Mouse (Mus musculus): Measurements from ENCODE around the gene Sh3rf1.

Sh3rf1 gene

GRCm38 (mm10) chr8:61288006-61288566 lies 64.4 kb downstream of the Sh3rf1 start:
- DNase-seq: peak in 1 of 2 experiments; percentile 4

DNA sequence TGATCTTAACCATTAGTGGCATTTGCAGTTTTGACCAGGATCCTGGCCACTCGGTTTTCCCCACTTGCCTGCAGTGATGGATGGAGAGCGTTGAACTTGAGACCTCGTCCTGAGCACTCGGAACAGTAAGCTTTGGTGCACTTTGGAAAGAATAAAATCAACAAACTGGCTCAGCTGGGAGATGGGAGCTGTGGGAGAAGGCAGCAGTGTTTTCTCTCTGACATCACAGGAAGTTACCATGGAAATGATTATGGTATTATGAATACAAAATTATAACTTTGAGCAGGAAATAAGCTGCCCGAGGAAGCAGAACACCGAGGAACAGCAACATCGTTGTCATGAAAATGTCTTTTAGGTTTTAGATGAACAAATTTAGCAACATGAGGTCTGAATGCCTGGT lies 65.0 kb downstream of the Sh3rf1 start:
- DNase-seq: no peak

GRCm38 (mm10) chr8:61295040-61295439 lies 71.4 kb downstream of the Sh3rf1 start:
- DNase-seq: no peak

- no peak for DNase-seq
Observed at GRCm38 (mm10) chr8:61295441-61295840, 71.8 kb downstream of the Sh3rf1 start.

GRCm38 (mm10) chr8:61298828-61299227 lies 75.2 kb downstream of the Sh3rf1 start:
- DNase-seq: no peak

DNA sequence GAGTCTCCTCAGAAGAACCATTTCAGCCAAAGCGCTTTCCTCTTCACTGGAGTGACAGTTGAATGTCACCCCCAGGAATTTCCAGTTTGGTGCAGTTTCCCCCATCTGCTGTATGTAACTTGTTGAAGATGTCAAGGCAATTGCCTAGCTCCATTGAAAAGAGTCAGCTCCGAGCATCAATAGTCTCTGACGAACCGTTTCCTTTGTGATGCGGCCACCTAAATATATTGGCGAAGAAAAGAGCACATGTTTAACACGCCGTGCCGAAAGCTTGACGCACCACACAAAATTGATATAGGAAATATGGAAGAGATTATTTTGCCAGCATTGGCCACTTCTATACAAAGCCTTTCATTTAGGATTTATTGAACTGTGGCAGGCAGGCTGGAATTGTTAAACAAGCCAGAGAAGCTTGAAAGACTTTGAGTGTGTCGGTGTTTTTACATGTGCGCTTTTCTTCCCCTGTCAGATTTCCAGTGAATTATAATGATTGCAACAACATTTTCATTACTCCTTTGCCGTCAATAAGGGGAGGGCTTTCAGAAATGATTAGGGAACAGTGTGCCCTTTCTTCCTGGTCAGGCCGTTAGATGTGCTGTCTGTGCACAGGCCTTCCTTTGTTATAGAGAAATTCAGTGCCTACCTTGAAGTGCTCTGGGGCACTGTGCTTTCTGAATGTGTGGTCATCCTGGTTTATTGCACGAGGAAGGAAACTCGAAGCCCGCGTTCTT lies 77.8 kb downstream of the Sh3rf1 start:
- no peak for DNase-seq

- DNase-seq: no peak
Observed at GRCm38 (mm10) chr8:61302029-61302368, 78.3 kb downstream of the Sh3rf1 start.

- no peak for DNase-seq
Observed at GRCm38 (mm10) chr8:61305451-61306070, 81.9 kb downstream of the Sh3rf1 start.

GRCm38 (mm10) chr8:61306501-61307112 lies 82.9 kb downstream of the Sh3rf1 start:
- DNase-seq: no peak

- DNase-seq: no peak
Observed at GRCm38 (mm10) chr8:61308896-61309295, 85.2 kb downstream of the Sh3rf1 start.

- DNase-seq: no peak
Observed at GRCm38 (mm10) chr8:61309530-61310402, 86.1 kb downstream of the Sh3rf1 start.

DNA sequence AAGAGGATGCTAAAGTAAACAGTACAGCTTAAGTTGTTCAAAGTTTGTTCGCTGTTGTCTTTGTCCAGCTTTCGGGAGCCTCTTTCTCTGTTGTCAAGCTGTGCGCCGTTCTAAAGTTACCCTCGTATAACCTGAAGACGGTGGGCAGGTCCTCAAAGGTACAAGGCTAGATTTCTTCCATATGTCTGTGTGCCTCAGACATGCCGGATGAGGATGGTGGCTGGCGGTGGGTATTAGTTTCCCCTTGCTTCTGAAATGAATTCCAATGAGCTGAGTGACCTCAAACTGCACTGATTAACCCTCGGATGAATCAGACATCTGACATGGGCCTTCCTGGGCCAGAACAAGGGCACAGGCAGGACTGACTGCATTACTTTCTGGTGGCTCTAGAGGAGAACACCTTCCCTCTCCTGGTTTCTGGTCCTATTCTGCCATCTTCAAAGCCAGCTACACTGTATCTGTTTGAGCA lies 86.8 kb downstream of the Sh3rf1 start:
- DNase-seq: no peak

DNA sequence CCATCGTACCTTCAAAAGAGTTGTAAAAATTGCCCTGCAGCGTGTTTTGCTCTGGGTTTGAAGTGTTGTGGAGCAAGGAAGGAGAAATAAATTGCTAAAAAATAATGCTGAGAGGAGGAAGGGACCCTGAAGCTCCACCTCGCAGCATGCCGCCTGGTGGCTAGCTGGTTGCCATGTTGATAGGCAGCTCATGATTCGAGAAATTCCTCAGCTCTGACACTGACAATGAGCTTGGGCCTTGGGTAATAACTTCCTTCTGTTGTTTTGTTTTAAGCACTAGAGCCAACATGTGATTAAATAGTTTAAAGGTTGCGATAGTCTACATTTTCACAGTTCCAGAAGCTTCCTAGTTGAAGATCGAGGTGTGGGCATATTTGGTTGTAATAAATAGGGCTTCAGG lies 89.3 kb downstream of the Sh3rf1 start:
- DNase-seq: no peak

GRCm38 (mm10) chr8:61316012-61316767 lies 92.5 kb downstream of the Sh3rf1 start:
- no peak for DNase-seq

- no peak for DNase-seq
Observed at GRCm38 (mm10) chr8:61316813-61317534, 93.3 kb downstream of the Sh3rf1 start.

- DNase-seq: no peak
Observed at GRCm38 (mm10) chr8:61317535-61318136, 94.0 kb downstream of the Sh3rf1 start.

GRCm38 (mm10) chr8:61321216-61321615 lies 97.5 kb downstream of the Sh3rf1 start:
- DNase-seq: no peak

- no peak for DNase-seq
Observed at GRCm38 (mm10) chr8:61321780-61322179, 98.1 kb downstream of the Sh3rf1 start.

DNA sequence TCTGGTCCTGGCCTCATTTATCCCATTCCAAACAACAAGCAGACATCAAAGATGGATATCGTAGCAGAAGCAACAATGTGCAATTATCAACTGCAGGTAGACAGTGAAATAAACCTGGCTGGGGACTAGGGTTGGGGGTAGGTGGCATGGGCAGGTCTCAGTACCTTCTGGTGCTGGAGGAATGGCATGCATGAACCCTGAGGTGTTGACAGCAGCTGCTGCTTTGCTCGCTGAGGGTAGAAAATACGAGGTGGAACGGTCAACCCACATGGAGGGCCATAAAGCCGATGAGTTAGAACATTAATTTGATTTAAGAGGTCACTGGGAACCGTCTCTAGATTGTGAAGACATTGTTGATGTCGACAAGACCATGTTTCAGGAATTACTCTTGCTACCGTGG lies 98.8 kb downstream of the Sh3rf1 start:
- no peak for DNase-seq

- no peak for DNase-seq
Observed at GRCm38 (mm10) chr8:61324363-61324914, 100.8 kb downstream of the Sh3rf1 start.
